ENCODE assay signal across 9 mouse cellular contexts in genomic region chr5:35137510-35138182, GRCm38 (mm10). TPM values are rescaled to one million over a fixed set of nuclear protein-coding genes. Genes with fewer than 3 reads are reported as not detected.
DNase-seq lines count a peak whose midpoint lies in the region; ATAC-seq and TF ChIP-seq lines count a peak whose summit lies in the region.
"Had no signal": no experiment of that assay in that cellular context is flagged by ENCODE, and none has a peak within 500 bp of the region (broad histone marks: within the 10 kb centered on the region; RNA-seq: fewer than 3 reads in every experiment).

No protein-coding gene starts in this region.

- no peaks in the 10 kb centered on the region for H3K36me3 ChIP-seq in heart, embryonic 11.5 days (ENCODE audit: control insufficient read depth, insufficient read depth, low read length)
- H3K36me3 ChIP-seq: limb, embryonic 10.5 days had no signal

- H3K27me3 ChIP-seq in heart, embryonic 11.5 days (ENCODE audit: control insufficient read depth, insufficient read depth, low read length): peaks cover 2% of the 10 kb centered on the region; the same call in 1 of the 2 replicates

- no peak overlapping the region for H3K4me2 ChIP-seq in heart, embryonic 11.5 days

- no peak for TF ChIP-seq POLR2A in brain, embryonic 14.5 days (IDR thresholded peaks at IDR 0.05; ENCODE audit: borderline replicate concordance, extremely low read depth, insufficient read depth, insufficient read length, poor library complexity, severe bottlenecking)

- H3K9ac ChIP-seq in heart, embryonic 11.5 days (ENCODE audit: low read depth, low read length): peak overlapping the region; percentile 34; the same call in 1 of the 2 replicates

- no peak for TF ChIP-seq CTCF in brain, embryonic 14.5 days (IDR thresholded peaks at IDR 0.05; ENCODE audit: borderline replicate concordance, extremely low read depth, insufficient read depth, insufficient read length)

- ATAC-seq in heart, embryonic 11.5 days (replicated peaks; ENCODE audit: insufficient number of reproducible peaks, low FRiP score, low TSS enrichment): no peak
- no peak for ATAC-seq in megakaryocyte-erythroid progenitor cell, adult 5-6 weeks (replicated peaks; ENCODE audit: low FRiP score, low TSS enrichment, poor library complexity, severe bottlenecking)

- peak overlapping the region; percentile 35; the same call in 1 of the 2 replicates for H3K27ac ChIP-seq in heart, embryonic 11.5 days (ENCODE audit: low read depth, low read length)
- H3K27ac ChIP-seq: limb, embryonic 10.5 days had no signal

- WGBS in heart, embryonic 11.5 days (ENCODE audit: insufficient replicate concordance): 67% methylated on average over 13 of the region's 13 CpGs

- H3K9me3 ChIP-seq in heart, embryonic 11.5 days (replicated peaks; ENCODE audit: control insufficient read depth, low read length): no peaks in the 10 kb centered on the region
- H3K9me3 ChIP-seq: limb, embryonic 10.5 days had no signal

- no peak overlapping the region for H3K4me3 ChIP-seq in heart, embryonic 11.5 days (ENCODE audit: low read depth, low read length)
- H3K4me3 ChIP-seq: limb, embryonic 10.5 days had no signal

- DNase-seq in heart, adult 8-10 months (ENCODE audit: low spot score): no peak
- peak; percentile 91 for DNase-seq in brain, embryonic 14.5 days (ENCODE audit: low read depth)
- DNase-seq in frontal cortex, postnatal 36 days (ENCODE audit: low spot score in 2 of 2): peak; percentile 87 to 95
- peak; percentile 88 to 98 for DNase-seq in left cerebral cortex, postnatal 25 days (ENCODE audit: low spot score in 2 of 2)
- no peak for DNase-seq in thymus, adult 18-20 months
- no peak for DNase-seq in thymus, postnatal 4 days

- intact Hi-C loops in left cerebral cortex, postnatal 25 days (cut with DNase I): loop anchor here (1.0 kb wide), 1 partner anchor 8 kb away; no protein-coding TSS in a partner anchor

- H3K4me1 ChIP-seq in heart, embryonic 11.5 days (ENCODE audit: control insufficient read depth, insufficient read depth, low read length): peaks cover 13% of the 10 kb centered on the region

RNA-seq across cellular contexts. Expression of gene Lrpap1, which starts 32.1 kb away (rescaled TPM):
- 130 and 151 TPM in 2 replicates for polyA plus RNA-seq in heart, embryonic 11.5 days (2014; fragmentation: Nextera tagmentation; extraction: Ambion mirVana)
- total RNA-seq in heart, adult 8-10 months (2022): 10 to 100 TPM; 40.6 to 55.8 (median 48.3) TPM
- 46.7 and 59.3 TPM in 2 replicates for polyA plus RNA-seq in brain, embryonic 14.5 days (2012; rRNA removed)
- 100 to 1,000 TPM; 128 to 143 TPM for total RNA-seq in left cerebral cortex, postnatal 25 days (2021)
- 22.9 and 26.7 TPM in 2 replicates for total RNA-seq in megakaryocyte-erythroid progenitor cell, adult 5-6 weeks (2014; fragmentation: Nextera tagmentation)
- total RNA-seq in megakaryocyte-erythroid progenitor cell, adult 5-6 weeks (2017): 42.8 and 51.0 TPM in 2 replicates

Comparison
In these comparisons a context has a peak if more than half of its experiments do, and no peak if none do; other contexts are left out.
1. DNase-seq: peak in brain, embryonic 14.5 days (single experiment), frontal cortex, postnatal 36 days (2 of 2) and left cerebral cortex, postnatal 25 days (2 of 2); none in heart, adult 8-10 months (single experiment), thymus, adult 18-20 months (0 of 2) and thymus, postnatal 4 days (single experiment).